Mouse (Mus musculus): ENCODE results near the gene Oprl1.

Gene Oprl1

GRCm38 (mm10) chr2:181765251-181765650 is 50.4 kb downstream of the Oprl1 start:
- no peak for DNase-seq (ENCODE audit: low spot score)

GRCm38 (mm10) chr2:181766672-181767557 is 52.1 kb downstream of the Oprl1 start:
- DNase-seq (ENCODE audit: low spot score) = no peak

GRCm38 (mm10) chr2:181768451-181768850 is 53.6 kb downstream of the Oprl1 start:
- DNase-seq (ENCODE audit: low spot score) = no peak

GRCm38 (mm10) chr2:181769397-181769796 is 54.6 kb downstream of the Oprl1 start:
- no peak for DNase-seq (ENCODE audit: low spot score)
